Mouse (Mus musculus) lung, embryonic 15.5 days (tissue): Measurements from ENCODE around the gene Tmem56. TPM values are rescaled to one million over a fixed set of nuclear protein-coding genes. Genes with fewer than 3 reads are reported as not detected.

Experiments used
- ATAC-seq: fragments of 200-750 bp; cut with Nextera tagmentation; 2 replicates; pipeline ENCODE4 v1.8.0; 2017; ENCODE audit warnings: moderate number of reproducible peaks, borderline replicate concordance; ENCODE audit not compliant: low FRiP score, low TSS enrichment; ENCODE audit errors: extremely low read depth
- H3K27ac ChIP-seq: fragments of 300-500 bp; sonication (generic); 2 replicates; pipeline ENCODE4 v1.5.1; 2015; ENCODE audit warnings: moderate library complexity, mild to moderate bottlenecking, inconsistent platforms
- H3K27me3 ChIP-seq: fragments of 300-500 bp; sonication (generic); 2 replicates; pipeline ENCODE4 v1.6.1; 2015; ENCODE audit warnings: inconsistent platforms
- H3K36me3 ChIP-seq: fragments of 300-500 bp; sonication (generic); 2 replicates; pipeline ENCODE4 v1.6.1; 2015; ENCODE audit warnings: inconsistent platforms
- H3K4me1 ChIP-seq: fragments of 300-500 bp; sonication (generic); 2 replicates; pipeline ENCODE4 v1.6.1; 2015; ENCODE audit warnings: inconsistent platforms
- H3K4me2 ChIP-seq: fragments of 300-500 bp; sonication (generic); 2 replicates; pipeline ENCODE4 v1.6.1; 2015; ENCODE audit warnings: inconsistent platforms, mild to moderate bottlenecking, moderate library complexity
- H3K4me3 ChIP-seq: fragments of 300-500 bp; sonication (generic); 2 replicates; pipeline ENCODE4 v1.5.1; 2015; ENCODE audit warnings: mild to moderate bottlenecking, inconsistent platforms
- H3K9ac ChIP-seq: fragments of 300-500 bp; sonication (generic); 2 replicates; pipeline ENCODE4 v1.6.1; 2015; ENCODE audit warnings: inconsistent platforms
- H3K9me3 ChIP-seq: fragments of 300-500 bp; sonication (generic); 2 replicates; pipeline ENCODE4 v1.6.1; 2016; ENCODE audit warnings: inconsistent platforms
- WGBS: fragments of 180-500 bp; shearing (Covaris S2); methylation state at CpG from one replicate; pipeline ENCODE4 v1.1.7; 2015; 5-methylcytosine and 5-hydroxymethylcytosine counted together
- polyA plus RNA-seq: library from polyadenylated mRNA; unstranded; fragments of >200 nt; fragmentation: Nextera tagmentation; extraction: Ambion mirVana; gene quantifications from 2 replicates; pipeline ENCODE4 v1.2.1, GENCODE M21; 2015

Gene Tmem56
- polyA plus RNA-seq, 1 experiment from 2014 or later: 0.40 TPM

DNA sequence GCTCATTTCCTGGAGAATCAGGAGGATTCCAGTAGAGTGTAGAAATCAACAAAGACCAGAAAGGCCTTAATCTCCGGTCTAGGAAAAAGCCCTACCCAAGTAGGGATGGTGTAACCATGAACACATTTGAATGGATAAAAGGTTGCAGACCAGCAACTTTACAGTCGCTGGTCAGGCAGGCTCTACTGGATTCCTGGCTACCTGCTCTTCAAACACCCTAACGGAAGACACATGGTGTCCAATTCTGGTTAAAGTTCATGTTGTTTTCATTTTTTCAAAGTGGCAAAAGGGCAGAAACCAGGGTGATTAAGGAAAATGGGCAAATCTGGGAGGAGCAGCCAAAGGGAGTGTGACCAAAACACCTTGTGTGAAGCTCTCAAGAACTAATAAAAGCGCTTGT lies 5.9 kb downstream of the Tmem56 start:
- no peak for ATAC-seq
- Histone ChIP-seq H3K4me1 (peaks cover 4% of the 10 kb centered on the region; the same call in 1 of the 2 replicates), H3K9ac (no peak overlapping the region), H3K4me3 (no peak overlapping the region), H3K4me2 (no peak overlapping the region), H3K9me3 (no peaks in the 10 kb centered on the region), H3K27ac (no peak overlapping the region), H3K27me3 (no peaks in the 10 kb centered on the region), H3K36me3 (no peaks in the 10 kb centered on the region)
- 67% methylated on average over 4 of the region's 4 CpGs for WGBS

DNA sequence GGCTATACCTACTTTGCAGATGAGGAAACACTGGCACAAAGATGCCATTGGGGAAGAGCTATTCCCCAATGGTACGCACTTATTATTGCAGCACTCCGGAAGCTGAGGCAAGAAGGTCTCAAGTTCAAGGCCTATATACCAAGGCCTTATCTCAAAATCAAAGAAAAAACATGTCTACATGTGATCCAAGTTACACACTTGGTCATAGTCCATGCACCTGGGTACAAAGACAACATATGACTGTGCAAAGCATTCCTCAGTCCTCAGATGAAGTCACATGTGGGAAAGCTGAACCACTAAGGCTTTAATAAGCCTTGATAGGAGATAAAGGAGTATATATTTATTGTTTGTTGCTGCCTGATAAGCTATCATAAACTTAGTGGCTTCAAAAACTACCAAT lies 8.9 kb downstream of the Tmem56 start:
- Histone ChIP-seq H3K4me3 (no peak overlapping the region), H3K9me3 (no peaks in the 10 kb centered on the region), H3K9ac (no peak overlapping the region), H3K4me1 (peaks cover 4% of the 10 kb centered on the region; the same call in 1 of the 2 replicates), H3K27ac (no peak overlapping the region), H3K4me2 (no peak overlapping the region), H3K36me3 (no peaks in the 10 kb centered on the region), H3K27me3 (no peaks in the 10 kb centered on the region)
- 89% methylated on average over 2 of the region's 2 CpGs for WGBS
- no peak for ATAC-seq

DNA sequence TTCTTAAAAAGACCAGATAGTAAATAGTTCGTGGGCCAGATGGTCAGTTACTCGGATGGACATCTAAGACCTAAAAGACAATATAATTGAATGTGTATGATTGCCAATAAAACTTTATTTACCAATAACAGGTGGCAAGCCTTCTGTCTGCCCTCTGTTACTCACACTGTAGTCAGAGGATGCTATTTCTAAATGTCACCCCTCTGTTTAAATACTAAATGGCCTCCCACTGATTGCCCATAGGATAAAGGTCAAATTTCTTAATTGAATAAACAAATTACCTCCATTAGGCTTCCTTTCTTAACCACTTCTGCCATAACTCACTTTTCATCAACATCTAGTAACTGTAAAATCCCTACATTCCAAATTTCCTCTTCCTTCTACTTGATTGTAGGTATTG lies 10.3 kb downstream of the Tmem56 start:
- H3K27me3 ChIP-seq: 0 out of 2 replicates have a peak, but pooled peaks cover 1% of the 10 kb centered on the region
- H3K4me3 ChIP-seq: no peak overlapping the region
- peaks cover 4% of the 10 kb centered on the region; the same call in 1 of the 2 replicates for H3K4me1 ChIP-seq
- H3K36me3 ChIP-seq: no peaks in the 10 kb centered on the region
- H3K27ac ChIP-seq: no peak overlapping the region
- ATAC-seq: no peak
- no peak overlapping the region for H3K9ac ChIP-seq
- 62% methylated on average over 2 of the region's 2 CpGs for WGBS
- no peaks in the 10 kb centered on the region for H3K9me3 ChIP-seq
- no peak overlapping the region for H3K4me2 ChIP-seq

DNA sequence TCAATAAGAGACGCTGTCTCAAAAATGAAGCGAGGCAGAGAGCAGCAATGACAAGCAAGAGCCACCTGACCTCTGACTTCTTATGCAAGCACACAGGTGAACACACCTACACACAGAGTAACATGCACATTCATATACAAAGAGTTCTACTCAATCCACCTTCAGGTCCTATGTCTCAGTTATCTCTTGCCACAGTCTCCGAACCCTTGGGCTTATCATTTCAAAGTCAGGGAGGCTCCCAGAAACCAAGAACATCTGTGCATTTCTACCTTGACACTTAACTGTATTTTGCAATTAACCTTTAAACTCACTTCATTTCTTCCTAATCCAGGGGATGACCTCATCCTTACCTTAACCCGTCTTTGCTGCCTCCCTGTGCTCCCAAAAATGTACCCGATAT lies 15.6 kb downstream of the Tmem56 start:
- WGBS: 75% methylated on average over 5 of the region's 5 CpGs

DNA sequence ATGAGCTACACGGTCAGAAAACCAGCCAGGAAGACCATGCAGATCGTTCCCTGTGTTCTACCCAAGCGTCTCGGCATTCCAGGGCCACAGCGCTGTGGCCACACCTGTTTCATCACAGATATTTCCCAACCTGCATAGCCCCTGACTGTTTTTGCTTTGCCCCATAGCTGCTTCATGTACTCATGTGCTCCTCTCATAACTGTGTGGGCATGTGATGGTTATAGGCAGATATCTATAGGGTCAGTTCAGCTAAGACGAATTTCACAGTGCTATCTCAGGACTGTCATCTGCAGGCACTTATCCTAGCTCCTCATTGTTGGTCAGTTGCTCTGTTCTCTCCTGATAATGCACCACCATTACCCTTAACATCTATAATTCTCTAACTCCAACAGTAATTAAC lies 18.7 kb downstream of the Tmem56 start:
- H3K4me3 ChIP-seq: no peak overlapping the region
- H3K9me3 ChIP-seq: no peaks in the 10 kb centered on the region
- WGBS: 60% methylated on average over 6 of the region's 6 CpGs
- peaks cover 14% of the 10 kb centered on the region for H3K4me1 ChIP-seq
- no peak overlapping the region for H3K9ac ChIP-seq
- H3K4me2 ChIP-seq: no peak overlapping the region
- ATAC-seq: no peak
- no peaks in the 10 kb centered on the region for H3K36me3 ChIP-seq
- peaks cover 68% of the 10 kb centered on the region for H3K27me3 ChIP-seq
- no peak overlapping the region for H3K27ac ChIP-seq

More for the DNA sequence above, 15.6 kb downstream of the Tmem56 start:
- no peak for ATAC-seq
- no peak overlapping the region for H3K4me2 ChIP-seq
- no peak overlapping the region for H3K9ac ChIP-seq
- no peaks in the 10 kb centered on the region for H3K9me3 ChIP-seq
- H3K36me3 ChIP-seq: no peaks in the 10 kb centered on the region
- peaks cover 41% of the 10 kb centered on the region for H3K27me3 ChIP-seq
- no peak overlapping the region for H3K4me3 ChIP-seq
- peaks cover 10% of the 10 kb centered on the region for H3K4me1 ChIP-seq
- no peak overlapping the region for H3K27ac ChIP-seq

DNA sequence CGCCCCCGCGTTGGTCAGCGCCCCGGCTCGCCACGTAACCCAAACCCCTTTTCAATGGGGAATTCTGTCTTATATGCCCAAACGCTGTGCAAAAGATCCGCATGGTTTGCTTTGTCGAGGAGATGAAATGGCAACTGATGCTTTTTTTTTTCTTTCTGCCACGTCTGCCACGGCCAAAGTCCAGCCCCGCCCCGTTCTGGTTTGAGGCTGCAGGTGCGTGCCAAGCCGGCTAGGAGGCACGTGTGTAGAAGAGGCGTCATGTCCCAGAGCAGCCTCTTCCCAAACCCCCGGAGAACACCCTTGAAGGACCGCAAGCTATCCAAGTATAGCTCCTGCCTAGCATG lies 19.7 kb downstream of the Tmem56 start:
- peak overlapping the region; percentile 46 for H3K9ac ChIP-seq

DNA sequence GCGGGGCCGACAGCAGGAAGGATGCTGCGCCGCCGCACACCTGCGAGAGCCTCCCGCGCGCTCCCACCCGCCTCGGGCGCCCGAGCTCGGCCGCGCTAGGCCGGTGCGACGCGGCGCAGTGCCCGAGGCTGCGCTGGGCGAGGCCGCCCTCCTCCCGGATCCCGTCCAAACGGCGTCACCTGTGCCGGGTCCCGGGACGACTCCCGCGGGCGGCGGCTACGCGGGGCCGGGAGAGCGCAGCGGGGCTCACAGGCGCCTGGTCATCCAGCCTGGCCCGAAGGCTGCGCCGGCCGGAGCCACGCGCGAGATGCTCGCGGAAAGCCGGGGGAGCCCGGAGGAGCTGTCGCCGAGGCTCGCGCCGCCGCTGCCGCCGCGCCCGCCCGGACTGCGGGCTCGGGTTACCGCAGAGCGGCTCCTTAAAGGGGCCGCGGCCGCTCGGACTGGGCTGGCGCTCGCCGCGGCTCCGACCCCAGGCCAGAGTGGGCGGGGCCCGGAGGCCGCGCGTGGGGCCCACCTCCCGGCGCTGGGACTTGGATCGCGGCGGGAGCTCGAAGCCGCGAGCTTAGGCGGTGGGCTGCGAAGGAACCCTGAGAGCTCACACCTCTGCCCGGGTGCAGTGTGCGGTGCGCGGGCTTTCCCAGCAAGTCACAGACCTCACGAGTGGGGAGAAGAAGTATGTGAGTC lies 20.2 kb downstream of the Tmem56 start:
- peak overlapping the region; percentile 46 for H3K9ac ChIP-seq
- peak overlapping the region; percentile 57 for H3K4me3 ChIP-seq
- H3K4me1 ChIP-seq: peaks cover 23% of the 10 kb centered on the region
- WGBS: under 1% methylated on average over 67 of the region's 97 CpGs
- peak; percentile 92 for ATAC-seq
- H3K27ac ChIP-seq: no peak overlapping the region
- no peaks in the 10 kb centered on the region for H3K36me3 ChIP-seq
- no peaks in the 10 kb centered on the region for H3K9me3 ChIP-seq
- peaks cover 68% of the 10 kb centered on the region for H3K27me3 ChIP-seq
- H3K4me2 ChIP-seq: peak overlapping the region; percentile 100

More for the DNA sequence above, 19.7 kb downstream of the Tmem56 start:
- Histone ChIP-seq H3K4me2 (peak overlapping the region; percentile 100), H3K27me3 (peaks cover 68% of the 10 kb centered on the region), H3K4me3 (peak overlapping the region; percentile 57), H3K27ac (no peak overlapping the region), H3K36me3 (no peaks in the 10 kb centered on the region), H3K9me3 (no peaks in the 10 kb centered on the region), H3K4me1 (peaks cover 23% of the 10 kb centered on the region)
- 2% methylated on average over 20 of the region's 20 CpGs for WGBS
- ATAC-seq: peak; percentile 33; the same call in 1 of the 2 replicates

DNA sequence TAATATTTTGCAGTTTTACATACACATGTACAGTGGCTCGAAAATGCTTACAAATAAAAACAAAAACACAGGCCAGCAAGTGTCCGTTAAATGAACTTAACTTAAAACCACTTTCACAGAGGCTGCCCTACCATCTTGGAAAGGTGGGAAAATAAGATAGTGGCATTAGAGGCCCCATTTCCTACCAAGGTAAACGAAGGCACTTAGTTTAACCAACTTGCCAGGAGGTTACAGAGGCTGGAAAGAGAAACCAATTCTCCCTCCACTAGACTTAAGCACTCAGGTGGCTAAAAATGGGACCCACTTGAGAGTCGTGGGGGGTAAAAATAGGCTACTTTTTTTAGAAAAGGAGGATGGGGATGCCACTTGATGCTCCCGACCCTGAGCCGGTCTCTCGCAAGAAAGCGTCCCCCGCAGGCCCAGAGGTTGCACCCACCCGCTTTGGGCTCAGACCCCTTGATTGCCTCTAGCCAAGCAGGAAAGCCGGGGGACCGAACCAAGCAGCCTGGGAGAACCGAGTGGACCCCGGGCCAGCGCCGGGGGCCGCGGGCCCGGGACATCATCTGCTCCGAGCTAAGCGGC lies 20.9 kb downstream of the Tmem56 start:
- Histone ChIP-seq H3K9me3 (no peaks in the 10 kb centered on the region), H3K4me3 (peak overlapping the region; percentile 57), H3K36me3 (no peaks in the 10 kb centered on the region), H3K4me1 (peaks cover 23% of the 10 kb centered on the region), H3K27ac (no peak overlapping the region), H3K4me2 (peak overlapping the region; percentile 100), H3K9ac (peak overlapping the region; percentile 46), H3K27me3 (peaks cover 61% of the 10 kb centered on the region)
- WGBS: 11% methylated on average over 19 of the region's 21 CpGs
- no peak for ATAC-seq

DNA sequence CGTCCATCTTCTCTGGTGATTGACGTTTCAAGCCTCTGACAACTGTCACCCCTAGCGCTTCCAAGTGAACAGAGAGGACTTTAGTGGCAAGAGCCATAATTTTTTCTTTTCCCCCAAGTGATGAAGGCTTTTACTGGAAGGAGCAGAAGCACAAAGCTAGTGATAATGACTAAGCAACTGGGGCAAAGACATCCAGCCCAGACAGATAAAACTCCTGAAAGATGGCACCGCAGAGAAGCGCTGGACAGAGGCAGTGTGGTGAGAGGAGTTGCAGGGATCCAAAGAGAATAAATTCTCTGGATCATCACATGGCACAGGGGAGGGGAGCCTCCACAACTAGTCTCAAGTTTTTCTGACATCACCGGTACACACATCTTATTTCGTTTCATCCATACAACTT lies 21.6 kb downstream of the Tmem56 start:
- H3K4me1 ChIP-seq: peaks cover 23% of the 10 kb centered on the region

DNA sequence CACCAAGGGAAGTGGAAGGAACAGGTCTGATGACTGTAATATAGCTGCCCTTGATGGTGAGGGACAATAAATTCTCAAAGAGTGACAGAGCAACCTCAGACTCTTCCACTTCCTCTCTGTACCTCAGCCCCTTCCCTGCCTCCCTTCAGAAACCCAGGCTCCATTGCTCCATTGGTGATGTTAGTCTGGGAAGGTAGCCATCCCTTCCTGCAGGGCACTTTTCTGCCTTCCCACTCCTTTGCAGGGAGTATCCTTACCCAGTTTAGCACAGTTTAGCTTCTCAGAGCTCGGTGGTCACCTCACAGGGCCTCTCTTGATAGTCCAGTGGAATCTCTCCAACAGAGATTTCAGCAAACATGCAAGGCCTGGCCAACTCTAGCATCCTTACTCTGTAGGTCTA lies 22.1 kb downstream of the Tmem56 start:
- H3K27me3 ChIP-seq: peaks cover 57% of the 10 kb centered on the region
- no peak overlapping the region for H3K9ac ChIP-seq
- no peaks in the 10 kb centered on the region for H3K36me3 ChIP-seq
- no peak for ATAC-seq
- H3K27ac ChIP-seq: no peak overlapping the region
- 67% methylated on average over 1 of the region's 1 CpGs for WGBS
- H3K4me3 ChIP-seq: no peak overlapping the region
- no peaks in the 10 kb centered on the region for H3K9me3 ChIP-seq
- H3K4me1 ChIP-seq: peaks cover 23% of the 10 kb centered on the region
- H3K4me2 ChIP-seq: no peak overlapping the region

More for the DNA sequence above, 21.6 kb downstream of the Tmem56 start:
- H3K27ac ChIP-seq: no peak overlapping the region
- H3K36me3 ChIP-seq: no peaks in the 10 kb centered on the region
- peaks cover 59% of the 10 kb centered on the region for H3K27me3 ChIP-seq
- no peak overlapping the region for H3K4me2 ChIP-seq
- no peak for ATAC-seq
- H3K4me3 ChIP-seq: no peak overlapping the region
- whole genome bisulfite sequencing: 59% methylated on average over 7 of the region's 7 CpGs
- H3K9me3 ChIP-seq: no peaks in the 10 kb centered on the region
- H3K9ac ChIP-seq: no peak overlapping the region

DNA sequence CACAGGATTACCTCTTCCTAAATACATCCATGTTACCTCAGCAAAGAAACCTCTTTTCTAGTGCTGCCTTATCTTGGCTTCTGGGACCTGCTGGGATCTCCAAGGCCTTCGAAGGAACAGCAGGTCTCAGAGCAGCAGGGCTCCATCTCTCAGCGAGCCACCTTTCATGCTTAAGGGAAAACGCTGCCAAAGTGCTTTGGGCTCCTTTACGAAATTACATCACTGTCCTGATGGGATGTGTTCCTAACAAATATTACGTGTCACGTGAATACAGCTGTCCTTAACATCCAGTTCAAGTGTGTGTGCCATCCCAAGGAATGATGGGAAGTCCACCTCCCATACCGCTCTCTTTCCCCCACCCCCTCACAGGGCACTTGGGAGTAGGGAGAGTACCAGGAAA lies 22.9 kb downstream of the Tmem56 start:
- Histone ChIP-seq H3K9me3 (no peaks in the 10 kb centered on the region), H3K9ac (no peak overlapping the region), H3K36me3 (no peaks in the 10 kb centered on the region), H3K27me3 (peaks cover 56% of the 10 kb centered on the region), H3K27ac (no peak overlapping the region), H3K4me1 (peaks cover 23% of the 10 kb centered on the region), H3K4me3 (no peak overlapping the region), H3K4me2 (no peak overlapping the region)
- ATAC-seq: no peak
- 60% methylated on average over 7 of the region's 7 CpGs for WGBS
